Mouse (Mus musculus) frontal cortex, postnatal 25 days (tissue): Measurements from ENCODE around the gene Spesp1.
A peak's percentile ranks its signal among the peaks of the same experiment; 100 is the strongest.

Experiments used
- DNase-seq, 2 experiments: peaks; one replicate each; pipeline ENCODE4 v3.0.0; 2022; ENCODE audit warnings: low spot score in 2 of 2

Gene Spesp1

DNA sequence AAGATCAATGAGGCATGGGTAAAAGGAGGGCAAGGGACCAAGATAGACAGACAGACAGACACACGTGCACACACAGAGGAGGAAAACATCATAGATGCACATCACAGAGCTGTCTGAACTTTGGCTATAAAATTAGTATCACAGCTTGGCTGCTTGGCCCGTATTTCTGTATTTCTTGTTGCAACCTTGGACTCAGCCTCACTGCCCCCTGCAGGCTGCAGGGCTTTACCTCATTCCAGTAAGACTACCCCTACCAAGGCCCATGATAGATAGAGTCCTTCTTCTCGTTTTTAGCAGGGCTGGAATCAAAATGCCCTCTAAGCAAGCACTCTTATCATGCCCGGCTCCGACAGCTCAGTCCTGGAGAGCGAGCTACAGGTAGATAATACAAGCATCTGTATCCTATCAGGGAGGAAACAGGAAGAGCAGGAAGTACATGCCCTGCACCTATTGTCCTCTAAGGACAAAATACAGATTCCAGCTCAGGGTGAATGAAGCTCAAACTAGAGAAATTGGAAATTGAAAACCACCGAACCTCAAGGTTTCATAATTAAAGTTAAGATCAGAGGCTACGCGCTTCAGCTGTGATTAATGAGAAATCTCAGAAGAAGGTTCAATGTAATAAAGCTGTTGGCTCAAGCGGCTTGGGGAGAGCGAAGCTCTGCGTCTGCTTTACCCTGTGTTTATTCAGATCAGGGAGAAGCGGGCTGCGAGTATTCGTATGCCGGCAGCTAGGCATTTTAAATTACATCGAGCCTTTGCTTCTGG lies 36.2 kb downstream of the Spesp1 start:
- DNase-seq: no peak

- DNase-seq: no peak
These were observed 37.4 kb downstream of the Spesp1 start for GRCm38 (mm10) chr9:62244612-62245010.

- peak; percentile 67 to 74 for DNase-seq
These were observed 37.9 kb downstream of the Spesp1 start for GRCm38 (mm10) chr9:62243991-62244611.

GRCm38 (mm10) chr9:62240036-62240435 lies 42.0 kb downstream of the Spesp1 start:
- no peak for DNase-seq

DNA sequence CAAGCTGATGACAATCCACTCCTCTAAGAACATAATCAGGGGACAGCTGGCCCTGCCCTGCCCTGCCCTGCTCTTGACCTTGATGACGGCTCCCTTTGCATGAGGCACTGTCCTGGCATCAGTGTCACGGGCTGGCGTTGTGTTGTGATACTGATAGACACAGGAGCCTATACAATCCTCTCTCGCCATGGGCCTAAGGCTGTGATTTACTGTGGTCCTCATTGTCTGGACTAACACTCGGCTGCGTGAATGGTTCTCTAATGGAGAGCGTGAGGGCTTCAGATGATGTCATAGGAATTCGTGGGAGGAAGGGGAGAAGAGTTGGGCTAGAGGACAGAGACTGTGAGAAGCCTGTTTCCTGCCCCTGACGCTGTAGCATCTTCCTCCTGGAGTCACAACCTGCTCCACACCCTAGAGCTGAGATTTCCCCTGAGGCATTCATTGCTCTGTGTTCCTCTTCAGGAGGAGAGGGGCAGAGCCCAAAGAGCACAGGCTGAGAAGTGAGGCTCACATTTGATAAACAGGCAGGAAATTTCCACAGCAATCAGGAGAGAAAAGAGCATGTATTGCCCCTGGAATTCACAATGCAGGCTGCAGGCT lies 44.5 kb downstream of the Spesp1 start:
- DNase-seq: no peak

GRCm38 (mm10) chr9:62235501-62235900 lies 46.5 kb downstream of the Spesp1 start:
- no peak for DNase-seq

DNA sequence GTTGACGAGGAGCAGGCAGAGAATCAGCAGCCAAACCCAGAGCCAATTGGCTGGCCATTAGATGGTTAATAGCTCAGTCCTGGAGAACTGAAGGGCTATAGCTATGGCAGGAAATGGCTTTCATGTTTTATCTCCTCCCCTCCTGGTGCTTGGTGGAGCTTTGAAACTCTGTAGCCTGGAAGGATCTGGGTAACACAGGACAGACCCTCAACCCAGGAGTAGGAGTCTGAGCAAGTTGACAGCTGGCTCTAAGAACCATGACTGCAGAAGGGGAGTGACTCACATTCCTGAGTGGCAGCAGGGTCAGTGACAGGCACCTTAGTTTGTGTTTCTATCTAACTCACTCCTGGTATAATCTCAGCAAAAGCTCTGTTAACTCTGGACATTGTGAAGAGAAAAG lies 49.4 kb downstream of the Spesp1 start:
- no peak for DNase-seq

DNA sequence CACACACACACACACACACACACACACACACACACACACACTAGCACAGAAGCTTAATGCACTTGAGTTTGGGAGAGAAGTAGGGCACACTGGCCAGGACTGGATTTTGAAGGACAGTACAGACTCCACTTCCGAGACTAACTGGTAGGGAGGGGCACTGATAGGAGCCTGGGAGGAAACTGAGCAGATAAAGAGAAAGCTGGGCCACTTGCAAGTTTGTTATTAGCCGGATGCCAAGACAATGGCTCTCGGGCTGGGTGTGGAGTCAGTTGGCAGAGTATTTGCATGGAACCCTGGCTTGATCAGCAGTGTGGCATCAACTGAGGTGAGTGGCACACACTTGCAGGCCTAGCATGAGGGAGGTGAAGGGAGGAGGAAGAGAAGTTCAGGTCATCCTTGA lies 51.0 kb downstream of the Spesp1 start:
- DNase-seq: no peak

DNA sequence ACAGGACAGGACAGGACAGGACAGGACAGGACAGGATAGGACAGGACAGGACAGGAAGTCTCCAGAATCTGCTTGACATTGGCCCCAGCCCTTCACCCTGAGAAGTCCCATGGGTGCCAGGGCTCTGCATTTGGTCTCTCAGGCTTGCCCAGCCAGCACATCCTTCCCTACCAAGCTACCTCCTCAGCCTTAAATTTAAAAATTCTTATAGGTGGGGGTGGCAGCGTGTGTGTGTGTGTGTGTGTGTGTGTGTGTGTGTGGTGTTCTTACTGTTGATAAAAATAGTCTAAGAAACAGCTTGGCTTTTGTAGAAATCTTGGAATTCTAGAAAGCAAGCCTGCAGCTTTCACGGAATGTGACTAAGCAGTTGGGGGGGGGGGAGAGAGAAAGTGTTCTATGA lies 52.0 kb downstream of the Spesp1 start:
- no peak for DNase-seq

DNA sequence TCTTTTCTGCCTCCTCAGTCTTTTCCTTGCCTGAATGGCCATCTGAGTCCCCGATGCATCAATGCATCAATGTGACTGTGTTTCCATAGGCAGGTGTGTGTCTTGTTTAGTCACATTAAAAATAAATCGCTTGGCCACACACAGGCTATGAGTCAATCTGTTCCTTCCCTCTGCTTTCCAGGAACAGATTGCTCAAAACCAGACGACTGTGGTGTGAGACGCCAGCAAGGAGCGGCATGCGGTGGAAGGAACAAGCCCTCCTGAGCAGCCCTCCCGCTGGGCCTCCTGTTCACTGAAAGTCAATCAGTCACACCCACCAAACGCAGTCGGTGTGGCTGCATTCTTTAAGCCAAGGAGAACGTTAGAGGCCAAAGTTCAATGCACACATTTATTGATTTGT lies 59.5 kb downstream of the Spesp1 start:
- no peak for DNase-seq

DNA sequence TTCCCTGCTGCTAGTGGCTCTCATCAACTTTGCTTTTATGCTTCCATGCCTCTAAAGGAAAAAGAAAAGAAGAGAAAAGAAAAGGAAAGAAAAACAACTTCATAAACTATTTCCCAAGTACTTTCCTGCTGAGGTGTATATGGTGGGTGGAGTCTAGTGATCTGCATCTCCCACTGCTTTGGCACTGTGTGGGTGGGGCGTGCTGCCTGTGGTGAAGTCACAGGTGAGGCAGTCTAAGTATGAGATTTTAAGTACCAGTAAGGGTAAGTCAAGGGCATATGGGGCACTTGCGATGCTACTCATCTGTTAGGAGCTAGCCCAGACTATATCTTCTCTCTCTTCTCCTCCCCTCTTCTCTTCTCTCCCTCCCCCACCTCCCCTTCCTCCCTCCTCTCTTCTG lies 60.0 kb downstream of the Spesp1 start:
- DNase-seq: no peak
